ENCODE assay signal across 8 mouse cellular contexts in the genomic region with DNA sequence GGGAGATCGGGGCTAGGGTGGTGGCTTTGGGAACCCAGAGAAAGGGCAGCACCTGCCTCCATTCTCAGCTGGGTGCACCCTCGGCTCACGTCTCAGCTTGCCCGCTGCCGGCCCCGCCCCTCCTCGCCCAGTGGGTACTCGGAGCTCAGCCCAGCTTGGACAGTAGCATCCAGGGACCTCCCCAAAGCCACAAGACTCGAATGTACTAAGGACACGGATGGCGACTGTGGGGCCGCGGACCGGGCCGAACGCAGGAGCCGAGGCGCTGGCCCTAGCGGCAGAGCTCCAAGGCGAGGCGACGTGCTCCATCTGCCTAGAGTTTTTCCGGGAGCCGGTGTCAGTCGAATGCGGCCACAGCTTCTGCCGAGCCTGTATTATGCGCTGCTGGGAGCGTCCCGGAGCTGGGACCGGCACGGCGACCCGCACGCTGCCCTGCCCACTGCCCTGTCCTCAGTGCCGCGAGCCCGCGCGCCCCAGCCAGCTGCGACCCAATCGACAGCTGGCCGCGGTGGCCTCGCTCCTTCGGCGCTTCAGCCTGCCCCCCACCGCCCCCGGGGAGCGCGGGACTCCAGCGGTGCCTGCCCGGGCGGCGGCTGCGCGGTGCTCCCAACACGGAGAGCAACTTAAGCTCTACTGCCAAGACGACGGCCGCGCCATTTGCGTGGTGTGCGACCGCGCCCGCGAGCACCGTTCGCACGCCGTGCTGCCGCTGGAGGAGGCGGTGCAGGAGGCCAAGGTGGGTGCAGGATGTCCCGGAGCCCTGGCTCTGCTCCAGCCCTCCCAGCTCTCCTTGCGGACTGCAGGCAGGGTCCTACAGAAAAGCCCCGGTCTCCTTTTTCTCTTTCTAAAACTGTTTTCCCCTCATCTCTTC. TPM values are rescaled to one million over a fixed set of nuclear protein-coding genes. Genes with fewer than 3 reads are reported as not detected.
DNase-seq lines count a peak whose midpoint lies in the region; ATAC-seq and TF ChIP-seq lines count a peak whose summit lies in the region.

No protein-coding gene starts in this region.

- no peaks in the 10 kb centered on the region for H3K9me3 ChIP-seq in embryonic facial prominence, embryonic 12.5 days
- H3K9me3 ChIP-seq in liver, embryonic 14.5 days (ENCODE audit: control insufficient read depth, low read length): no peaks in the 10 kb centered on the region
- no peaks in the 10 kb centered on the region for H3K9me3 ChIP-seq in stomach, embryonic 14.5 days (ENCODE audit: control insufficient read depth, low read depth, low read length)

- no peak overlapping the region for H3K27ac ChIP-seq in embryonic facial prominence, embryonic 12.5 days
- no peak overlapping the region for H3K27ac ChIP-seq in liver, embryonic 14.5 days
- H3K27ac ChIP-seq in stomach, embryonic 14.5 days (ENCODE audit: low read length): peak overlapping the region; percentile 28; the same call in 1 of the 2 replicates

- peak overlapping the region; percentile 91 for H3K4me3 ChIP-seq in embryonic facial prominence, embryonic 12.5 days
- H3K4me3 ChIP-seq in liver, embryonic 14.5 days (ENCODE audit: insufficient read depth in 1 of 2, low read depth in 2 of 2, low read length in 2 of 2): peak overlapping the region; percentile 65 to 66
- peak overlapping the region; percentile 68 for H3K4me3 ChIP-seq in stomach, embryonic 14.5 days (ENCODE audit: low read depth, low read length)

- 0 out of 2 replicates have a peak, but pooled peaks cover 6% of the 10 kb centered on the region for H3K4me1 ChIP-seq in embryonic facial prominence, embryonic 12.5 days
- H3K4me1 ChIP-seq in liver, embryonic 14.5 days (replicated peaks; ENCODE audit: control insufficient read depth in 2 of 2, insufficient read depth in 2 of 2, low read length in 1 of 2): peaks cover 13 to 15% of the 10 kb centered on the region in 2 experiments; a peak in 3 of 4 replicates
- peaks cover 6% of the 10 kb centered on the region; the same call in 1 of the 2 replicates for H3K4me1 ChIP-seq in stomach, embryonic 14.5 days (ENCODE audit: control insufficient read depth, insufficient read depth, low read length)

- peak; percentile 50 for DNase-seq in 3T3-L1 (ENCODE audit: low read depth, low spot score)
- peak; percentile 75 for DNase-seq in adrenal gland, adult 8-10 months
- DNase-seq in heart, adult 8-10 months (ENCODE audit: low spot score): peak; percentile 65
- peak; percentile 53 for DNase-seq in kidney, adult 11 months
- no peak for DNase-seq in liver, embryonic 14.5 days (ENCODE audit: low read depth in 3 of 3, low spot score in 3 of 3)
- peak; percentile 46 to 65 for DNase-seq in natural killer cell, adult 2 months (ENCODE audit: low spot score in 2 of 2)

- TF ChIP-seq CTCF in liver, embryonic 14.5 days (IDR thresholded peaks at IDR 0.05; ENCODE audit: low read depth): 0 out of 2 replicates have a peak, but pooled peaks have one; percentile 5

- WGBS in embryonic facial prominence, embryonic 12.5 days: under 1% methylated on average over 77 of the region's 77 CpGs
- WGBS in liver, embryonic 14.5 days (ENCODE audit: insufficient replicate concordance): under 1% methylated on average over 77 of the region's 77 CpGs
- WGBS in stomach, embryonic 14.5 days: under 1% methylated on average over 69 of the region's 77 CpGs

- peak; percentile 1; the same call in 1 of the 2 replicates for ATAC-seq in embryonic facial prominence, embryonic 12.5 days (ENCODE audit: insufficient number of reproducible peaks, insufficient read depth, low FRiP score, low TSS enrichment)
- ATAC-seq in liver, embryonic 14.5 days (ENCODE audit: insufficient read depth): no peak
- ATAC-seq in stomach, embryonic 14.5 days (ENCODE audit: insufficient number of reproducible peaks, insufficient read depth, low FRiP score, low read depth): peak; percentile 16; the same call in 1 of the 2 replicates

- TF ChIP-seq EP300 in liver, embryonic 14.5 days (IDR thresholded peaks at IDR 0.05; ENCODE audit: low read depth): no peak

- H3K27me3 ChIP-seq in embryonic facial prominence, embryonic 12.5 days: peaks cover 22% of the 10 kb centered on the region; the same call in 1 of the 2 replicates
- peaks cover 11% of the 10 kb centered on the region for H3K27me3 ChIP-seq in liver, embryonic 14.5 days (ENCODE audit: control insufficient read depth, insufficient read depth, low read length)
- H3K27me3 ChIP-seq in stomach, embryonic 14.5 days (ENCODE audit: control insufficient read depth, insufficient read depth, low read length): no peaks in the 10 kb centered on the region

- no peaks in the 10 kb centered on the region for H3K36me3 ChIP-seq in embryonic facial prominence, embryonic 12.5 days
- H3K36me3 ChIP-seq in liver, embryonic 14.5 days (replicated peaks; ENCODE audit: control insufficient read depth, insufficient read depth, low read depth): no peaks in the 10 kb centered on the region
- no peaks in the 10 kb centered on the region for H3K36me3 ChIP-seq in stomach, embryonic 14.5 days (ENCODE audit: control insufficient read depth, insufficient read depth, low read length)

- peak overlapping the region; percentile 85 for H3K4me2 ChIP-seq in embryonic facial prominence, embryonic 12.5 days (replicated peaks)
- peak overlapping the region; percentile 88 for H3K4me2 ChIP-seq in liver, embryonic 14.5 days (ENCODE audit: low read depth)
- H3K4me2 ChIP-seq in stomach, embryonic 14.5 days (replicated peaks; ENCODE audit: low read depth, low read length): peak overlapping the region; percentile 52

- peak overlapping the region; percentile 66 for H3K9ac ChIP-seq in embryonic facial prominence, embryonic 12.5 days
- H3K9ac ChIP-seq in liver, embryonic 14.5 days (replicated peaks): peak overlapping the region; percentile 0
- H3K9ac ChIP-seq in stomach, embryonic 14.5 days (replicated peaks; ENCODE audit: low read depth, low read length): peak overlapping the region; percentile 49

RNA-seq across cellular contexts. Expression of gene Gm12184, which starts 11.1 kb away (rescaled TPM):
- 1 to 10 TPM; 2.9 to 3.5 (median 3.3) TPM for total RNA-seq in adrenal gland, adult 8-10 months (2022)
- polyA plus RNA-seq in embryonic facial prominence, embryonic 12.5 days (2016; fragmentation: Nextera tagmentation; extraction: Ambion mirVana): 6.9 and 7.0 TPM in 2 replicates
- total RNA-seq in heart, adult 8-10 months (2022): 1 to 10 TPM; 1.6 to 5.4 (median 3.7) TPM
- polyA plus RNA-seq in liver, embryonic 14.5 days (2012; rRNA removed): 9.6 and 12.4 TPM in 2 replicates
- 1.6 and 2.8 TPM in 2 replicates for polyA plus RNA-seq in liver, embryonic 14.5 days (2014; fragmentation: Nextera tagmentation; extraction: Ambion mirVana)
- 4.5 and 4.9 TPM in 2 replicates for polyA plus RNA-seq in stomach, embryonic 14.5 days (2014; fragmentation: Nextera tagmentation; extraction: Ambion mirVana)

RNA-seq across cellular contexts. Expression of gene Trim7, which starts 11.6 kb away (rescaled TPM):
- 10 to 100 TPM; 10.1 to 14.9 (median 10.9) TPM for total RNA-seq in adrenal gland, adult 8-10 months (2022)
- polyA plus RNA-seq in embryonic facial prominence, embryonic 12.5 days (2016; fragmentation: Nextera tagmentation; extraction: Ambion mirVana): 0.65 and 1.5 TPM in 2 replicates
- total RNA-seq in heart, adult 8-10 months (2022): 10 to 100 TPM; 15.6 to 31.7 (median 17.5) TPM
- polyA plus RNA-seq in liver, embryonic 14.5 days (2012; rRNA removed): 0.09 and 0.23 TPM in 2 replicates
- polyA plus RNA-seq in liver, embryonic 14.5 days (2014; fragmentation: Nextera tagmentation; extraction: Ambion mirVana): 0.04 and 0.13 TPM in 2 replicates
- 1.4 and 2.1 TPM in 2 replicates for polyA plus RNA-seq in stomach, embryonic 14.5 days (2014; fragmentation: Nextera tagmentation; extraction: Ambion mirVana)

RNA-seq across cellular contexts. Expression of gene Trim41, which starts 20.4 kb away (rescaled TPM):
- total RNA-seq in adrenal gland, adult 8-10 months (2022): 10 to 100 TPM; 35.5 to 69.9 (median 49.8) TPM
- polyA plus RNA-seq in embryonic facial prominence, embryonic 12.5 days (2016; fragmentation: Nextera tagmentation; extraction: Ambion mirVana): 6.7 and 7.1 TPM in 2 replicates
- total RNA-seq in heart, adult 8-10 months (2022): 10 to 100 TPM; 22.2 to 28.9 (median 23.8) TPM
- polyA plus RNA-seq in liver, embryonic 14.5 days (2012; rRNA removed): 8.2 and 9.2 TPM in 2 replicates
- polyA plus RNA-seq in liver, embryonic 14.5 days (2014; fragmentation: Nextera tagmentation; extraction: Ambion mirVana): 1.0 and 1.3 TPM in 2 replicates
- polyA plus RNA-seq in stomach, embryonic 14.5 days (2014; fragmentation: Nextera tagmentation; extraction: Ambion mirVana): 5.8 and 6.2 TPM in 2 replicates

RNA-seq across cellular contexts. Expression of gene Irgm1, which starts 33.9 kb away (rescaled TPM):
- 10 to 100 TPM; 21.0 to 26.7 (median 25.2) TPM for total RNA-seq in adrenal gland, adult 8-10 months (2022)
- 3.4 and 3.5 TPM in 2 replicates for polyA plus RNA-seq in embryonic facial prominence, embryonic 12.5 days (2016; fragmentation: Nextera tagmentation; extraction: Ambion mirVana)
- 10 to 100 TPM; 11.7 to 13.3 (median 12.1) TPM for total RNA-seq in heart, adult 8-10 months (2022)
- polyA plus RNA-seq in liver, embryonic 14.5 days (2012; rRNA removed): 7.6 and 10.4 TPM in 2 replicates
- 15.1 and 16.6 TPM in 2 replicates for polyA plus RNA-seq in liver, embryonic 14.5 days (2014; fragmentation: Nextera tagmentation; extraction: Ambion mirVana)
- polyA plus RNA-seq in stomach, embryonic 14.5 days (2014; fragmentation: Nextera tagmentation; extraction: Ambion mirVana): 12.9 and 13.2 TPM in 2 replicates

RNA-seq across cellular contexts. Expression of gene Rack1, which starts 37.4 kb away (rescaled TPM):
- 100 to 1,000 TPM; 568 to 660 (median 629) TPM for total RNA-seq in adrenal gland, adult 8-10 months (2022)
- 660 and 665 TPM in 2 replicates for polyA plus RNA-seq in embryonic facial prominence, embryonic 12.5 days (2016; fragmentation: Nextera tagmentation; extraction: Ambion mirVana)
- total RNA-seq in heart, adult 8-10 months (2022): 100 to 1,000 TPM; 385 to 495 (median 425) TPM
- polyA plus RNA-seq in liver, embryonic 14.5 days (2012; rRNA removed): 1,100 and 1,184 TPM in 2 replicates
- 669 and 674 TPM in 2 replicates for polyA plus RNA-seq in liver, embryonic 14.5 days (2014; fragmentation: Nextera tagmentation; extraction: Ambion mirVana)
- polyA plus RNA-seq in stomach, embryonic 14.5 days (2014; fragmentation: Nextera tagmentation; extraction: Ambion mirVana): 984 TPM in 2 replicates

Comparison
In these comparisons a context has a peak if more than half of its experiments do, and no peak if none do; other contexts are left out.
1. DNase-seq: peak in 3T3-L1 (single experiment), adrenal gland, adult 8-10 months (single experiment), heart, adult 8-10 months (single experiment), kidney, adult 11 months (single experiment) and natural killer cell, adult 2 months (2 of 2); none in liver, embryonic 14.5 days (0 of 3).
2. H3K9ac ChIP-seq: peak in every context shown above with its lines; median percentile 66 in embryonic facial prominence, embryonic 12.5 days; 49 in stomach, embryonic 14.5 days; 0 in liver, embryonic 14.5 days.
3. Peak in every context shown above with its lines, with median percentiles within 50 percentile points of each other: H3K4me2 ChIP-seq and H3K4me3 ChIP-seq.